Comparison of ENCODE assay signal across 27 mouse cellular contexts in the genomic region with DNA sequence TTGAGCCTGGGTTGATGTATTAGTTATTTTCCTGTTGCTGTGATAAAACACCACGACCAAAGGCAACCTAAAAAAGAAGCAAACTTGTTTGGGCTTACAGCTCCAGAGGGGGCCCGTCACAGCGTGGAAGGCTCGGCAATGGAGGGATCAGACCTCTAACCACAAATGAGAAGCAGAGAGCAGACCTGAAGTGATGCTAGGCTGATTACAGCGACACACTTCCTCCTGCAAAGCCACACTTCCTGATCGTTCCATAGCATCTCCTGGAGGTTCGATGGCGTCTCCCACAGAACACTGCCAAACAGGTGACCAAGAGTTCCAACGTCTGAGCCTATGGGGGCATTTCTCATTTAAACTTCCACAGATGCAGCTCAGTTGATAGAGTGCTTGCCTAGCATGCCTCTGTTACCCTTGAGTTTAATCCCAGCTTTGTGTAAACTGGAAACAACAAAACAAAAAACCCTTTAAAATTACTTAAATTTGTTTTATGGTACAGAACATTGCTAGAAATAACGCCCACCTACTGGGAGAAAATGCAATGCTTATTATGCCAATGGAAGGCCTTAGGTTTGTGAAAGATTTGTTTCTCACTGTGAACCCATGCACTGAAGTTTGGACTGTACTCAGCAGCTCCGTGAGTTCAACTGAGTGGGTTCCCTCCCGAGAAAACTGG.
DNase-seq lines count a peak whose midpoint lies in the region; ATAC-seq and TF ChIP-seq lines count a peak whose summit lies in the region.
"Had no signal": no experiment of that assay in that cellular context is flagged by ENCODE, and none has a peak within 500 bp of the region (broad histone marks: within the 10 kb centered on the region; RNA-seq: fewer than 3 reads in every experiment).

No protein-coding gene starts in this region.

- H3K4me3 ChIP-seq in liver, embryonic 13.5 days (replicated peaks): no peak overlapping the region
- peak overlapping the region; percentile 69 for H3K4me3 ChIP-seq in megakaryocyte, embryonic 14.5 days (replicated peaks)
- H3K4me3 ChIP-seq in left cerebral cortex, adult 2 months: no peak overlapping the region
- H3K4me3 ChIP-seq: forebrain, embryonic 13.5 days; heart, adult 2 months; heart, embryonic 13.5 days; hindbrain, embryonic 12.5 days; limb, embryonic 13.5 days; midbrain, embryonic 12.5 days; myocyte; neural tube, embryonic 12.5 days had no signal

- DNase-seq in heart, adult 11 months: peak; percentile 40
- DNase-seq in heart, postnatal 25 days (ENCODE audit: low spot score): no peak
- DNase-seq in liver, embryonic 13.5 days: peak; percentile 2
- no peak for DNase-seq in adrenal gland, postnatal 14 days
- no peak for DNase-seq in left cerebral cortex, adult 2 months (ENCODE audit: extremely low spot score in 1 of 2, low spot score in 2 of 2)
- no peak for DNase-seq in right cerebral cortex, postnatal 25 days
- DNase-seq: adrenal gland, adult 2 months; cerebellum, adult 2 months; cerebellum, postnatal 14 days; gastrocnemius, postnatal 14 days; heart, adult 2 months; heart, postnatal 14 days; kidney, adult 11 months; kidney, postnatal 14 days; lung, adult 2 months; lung, postnatal 10 days had no signal

- no peaks in the 10 kb centered on the region for H3K9me3 ChIP-seq in liver, embryonic 13.5 days (replicated peaks)
- no peaks in the 10 kb centered on the region for H3K9me3 ChIP-seq in megakaryocyte, embryonic 14.5 days
- H3K9me3 ChIP-seq: forebrain, embryonic 13.5 days; heart, embryonic 13.5 days; hindbrain, embryonic 12.5 days; limb, embryonic 13.5 days; midbrain, embryonic 12.5 days; neural tube, embryonic 12.5 days had no signal

- ATAC-seq in common myeloid progenitor, adult 5-6 weeks (replicated peaks; ENCODE audit: low read depth, poor library complexity, severe bottlenecking): peak; percentile 91
- ATAC-seq in liver, embryonic 13.5 days (ENCODE audit: low read depth): no peak
- ATAC-seq: forebrain, embryonic 13.5 days; hindbrain, postnatal 0 days had no signal

- WGBS in liver, embryonic 13.5 days (ENCODE audit: insufficient replicate concordance): 23% methylated on average over 12 of the region's 12 CpGs

- no peak for TF ChIP-seq CTCF in left cerebral cortex, adult 2 months (IDR thresholded peaks at IDR 0.05)

- H3K27ac ChIP-seq in liver, embryonic 13.5 days: peak overlapping the region; percentile 65
- no peak overlapping the region for H3K27ac ChIP-seq in left cerebral cortex, adult 2 months
- H3K27ac ChIP-seq: forebrain, embryonic 13.5 days; heart, adult 2 months; heart, embryonic 13.5 days; hindbrain, embryonic 12.5 days; hindbrain, postnatal 0 days; limb, embryonic 13.5 days; macrophage; midbrain, embryonic 12.5 days; neural tube, embryonic 12.5 days had no signal

- H3K4me1 ChIP-seq in liver, embryonic 13.5 days (replicated peaks): peaks cover 54% of the 10 kb centered on the region
- H3K4me1 ChIP-seq in megakaryocyte, embryonic 14.5 days: peaks cover 43% of the 10 kb centered on the region
- H3K4me1 ChIP-seq: forebrain, embryonic 13.5 days; heart, embryonic 13.5 days; hindbrain, embryonic 12.5 days; limb, embryonic 13.5 days; midbrain, embryonic 12.5 days; neural tube, embryonic 12.5 days had no signal

- intact Hi-C loops in heart, postnatal 25 days (cut with DNase I): no loop called here
- intact Hi-C loops in left cerebral cortex, adult 2 months (cut with DNase I): no loop called here

- H3K9ac ChIP-seq in liver, embryonic 13.5 days: no peak overlapping the region
- H3K9ac ChIP-seq: forebrain, embryonic 13.5 days; heart, embryonic 13.5 days; hindbrain, embryonic 12.5 days; limb, embryonic 13.5 days; midbrain, embryonic 12.5 days; neural tube, embryonic 12.5 days had no signal

- H3K4me2 ChIP-seq in liver, embryonic 13.5 days: no peak overlapping the region
- H3K4me2 ChIP-seq: forebrain, embryonic 13.5 days; heart, embryonic 13.5 days; hindbrain, embryonic 12.5 days; limb, embryonic 13.5 days; midbrain, embryonic 12.5 days; neural tube, embryonic 12.5 days had no signal

- H3K27me3 ChIP-seq in liver, embryonic 13.5 days: no peaks in the 10 kb centered on the region
- H3K27me3 ChIP-seq in megakaryocyte, embryonic 14.5 days (replicated peaks): no peaks in the 10 kb centered on the region
- H3K27me3 ChIP-seq: forebrain, embryonic 13.5 days; heart, embryonic 13.5 days; hindbrain, embryonic 12.5 days; limb, embryonic 13.5 days; midbrain, embryonic 12.5 days; neural tube, embryonic 12.5 days had no signal

- no peaks in the 10 kb centered on the region for H3K36me3 ChIP-seq in liver, embryonic 13.5 days
- no peaks in the 10 kb centered on the region for H3K36me3 ChIP-seq in megakaryocyte, embryonic 14.5 days (replicated peaks; ENCODE audit: low read length)
- H3K36me3 ChIP-seq: heart, embryonic 13.5 days; hindbrain, embryonic 12.5 days; limb, embryonic 13.5 days; midbrain, embryonic 12.5 days; neural tube, embryonic 12.5 days had no signal

Comparison
In these comparisons a context has a peak if more than half of its experiments do, and no peak if none do; other contexts are left out.
1. DNase-seq: peak in heart, adult 11 months (single experiment) and liver, embryonic 13.5 days (single experiment); none in heart, postnatal 25 days (single experiment), adrenal gland, postnatal 14 days (single experiment), left cerebral cortex, adult 2 months (0 of 2) and right cerebral cortex, postnatal 25 days (single experiment).